Mouse (Mus musculus) liver, embryonic 11.5 days (tissue): Measurements from ENCODE around the gene Smtn. TPM values are rescaled to one million over a fixed set of nuclear protein-coding genes. Genes with fewer than 3 reads are reported as not detected.

Source experiments
- ATAC-seq: fragments of 200-750 bp; cut with Nextera tagmentation; replicated peaks from 2 replicates; pipeline ENCODE4 v1.8.0; 2017; ENCODE audit warnings: moderate number of reproducible peaks, mild to moderate bottlenecking, moderate TSS enrichment, moderate library complexity; ENCODE audit not compliant: low FRiP score
- DNase-seq: peaks from one replicate; pipeline ENCODE4 v3.0.0-alpha.2; 2017; ENCODE audit warnings: low spot score
- H3K27ac ChIP-seq: fragments of 300-500 bp; sonication (generic); 2 replicates; pipeline ENCODE4 v1.5.1; 2014; ENCODE audit warnings: mild to moderate bottlenecking, low read depth, low read length, control low read depth
- H3K27me3 ChIP-seq: fragments of 300-500 bp; sonication (generic); replicated peaks from 2 replicates; pipeline ENCODE4 v1.6.1; 2014; ENCODE audit warnings: low read length, mixed read lengths; ENCODE audit not compliant: control insufficient read depth, insufficient read depth
- H3K36me3 ChIP-seq: fragments of 300-500 bp; sonication (generic); 2 replicates; pipeline ENCODE4 v1.6.1; 2014; ENCODE audit warnings: mild to moderate bottlenecking, low read length, moderate library complexity, mixed read lengths; ENCODE audit not compliant: control insufficient read depth, insufficient read depth
- H3K4me1 ChIP-seq: fragments of 300-500 bp; sonication (generic); replicated peaks from 2 replicates; pipeline ENCODE4 v1.6.1; 2014; ENCODE audit warnings: low read length, mixed read lengths; ENCODE audit not compliant: control insufficient read depth, insufficient read depth
- H3K4me2 ChIP-seq: fragments of 300-500 bp; sonication (generic); 2 replicates; pipeline ENCODE4 v1.6.1; 2014; ENCODE audit warnings: mild to moderate bottlenecking, control low read depth, moderate library complexity
- H3K4me3 ChIP-seq: fragments of 300-500 bp; sonication (generic); 2 replicates; pipeline ENCODE4 v1.5.1; 2014; ENCODE audit warnings: low read depth, low read length, control low read depth
- H3K9ac ChIP-seq: fragments of 300-500 bp; sonication (generic); 2 replicates; pipeline ENCODE4 v1.6.1; 2014; ENCODE audit warnings: low read depth, low read length, control low read depth
- H3K9me3 ChIP-seq: fragments of 300-500 bp; sonication (generic); 2 replicates; pipeline ENCODE4 v1.6.1; 2016; ENCODE audit warnings: low read length, inconsistent platforms, mixed read lengths; ENCODE audit not compliant: control insufficient read depth
- WGBS: fragments of 180-500 bp; shearing (Covaris S2); extraction: QIAGEN DNeasy Blood & Tissue Kit; methylation state at CpG from one replicate; pipeline ENCODE4 v1.1.7; 2014; 5-methylcytosine and 5-hydroxymethylcytosine counted together
- polyA plus RNA-seq: library from polyadenylated mRNA; unstranded; fragments of >200 nt; fragmentation: Nextera tagmentation; extraction: Ambion mirVana; gene quantifications from 2 replicates; pipeline ENCODE4 v1.2.1, GENCODE M21; 2014

Gene Smtn
- polyA plus RNA-seq, 1 experiment from 2014 or later, result 29.3 TPM

DNA sequence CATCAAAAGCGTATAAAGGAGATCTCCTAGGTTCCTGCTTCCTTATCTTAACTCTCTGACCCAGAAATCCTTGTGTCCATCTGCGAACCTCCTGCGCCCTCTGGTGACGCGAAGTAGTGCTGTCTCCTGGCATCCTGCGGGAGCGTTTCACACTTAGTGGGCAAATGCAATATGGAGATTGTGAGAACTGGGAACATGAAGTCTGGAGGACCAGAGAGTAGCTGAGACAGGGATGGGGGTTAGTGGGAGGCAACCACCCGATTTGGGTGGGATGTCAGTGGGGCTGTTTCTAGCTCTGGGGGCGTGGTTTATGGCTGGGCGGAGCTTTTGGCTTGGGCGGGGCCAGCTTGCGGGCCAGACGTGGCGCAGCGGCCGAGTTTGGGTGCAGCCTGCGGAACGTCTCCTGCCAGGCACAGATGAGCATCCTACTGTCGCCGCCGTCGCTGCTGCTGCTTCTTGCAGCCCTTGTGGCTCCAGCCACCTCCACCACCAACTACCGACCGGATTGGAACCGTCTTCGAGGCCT, 25.8 kb downstream of the Smtn start, which contains the start of gene Selenom:
TSS of gene Selenom (plus strand) at position 156 of the 526 bp plus-strand sequence.
- 1% methylated on average over 26 of the region's 26 CpGs for WGBS
- H3K4me1 ChIP-seq, result peaks cover 11% of the 10 kb centered on the region
- peaks cover 28% of the 10 kb centered on the region for H3K27me3 ChIP-seq
- H3K4me2 ChIP-seq, result peak within 1 kb of the TSS; percentile 84
- H3K9ac ChIP-seq, result peak within 1 kb of the TSS; percentile 44
- peak; percentile 86 for DNase-seq
- no peaks in the 10 kb centered on the region for H3K36me3 ChIP-seq
- no peaks in the 10 kb centered on the region for H3K9me3 ChIP-seq
- peak within 1 kb of the TSS; percentile 55 for H3K4me3 ChIP-seq
- no peak within 1 kb of the TSS for H3K27ac ChIP-seq
- ATAC-seq, result peak; percentile 76

DNA sequence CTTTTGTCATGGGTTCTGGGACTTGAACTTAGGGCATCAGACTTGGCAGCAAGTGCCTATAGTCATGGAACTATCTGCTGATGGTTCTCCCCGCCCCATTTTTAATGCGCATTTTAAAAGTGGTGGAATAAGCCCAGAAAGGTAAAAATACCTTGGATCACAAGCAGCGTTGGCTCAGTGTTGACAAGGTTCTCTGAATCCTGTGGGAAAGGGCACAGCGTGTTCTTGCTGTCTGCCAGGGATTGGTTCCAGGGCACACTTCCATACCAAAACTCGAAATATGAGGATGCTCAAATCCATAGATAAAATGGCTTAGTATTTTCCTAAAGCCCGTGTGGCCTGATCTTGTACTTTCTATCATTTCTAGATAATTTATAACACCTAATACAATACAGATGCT, 27.1 kb downstream of the Smtn start:
- DNase-seq (no peak), ATAC-seq (no peak)
- Histone ChIP-seq H3K27ac (no peak overlapping the region), H3K4me1 (peaks cover 11% of the 10 kb centered on the region), H3K9ac (no peak overlapping the region), H3K36me3 (no peaks in the 10 kb centered on the region), H3K27me3 (peaks cover 27% of the 10 kb centered on the region), H3K4me2 (no peak overlapping the region), H3K9me3 (no peaks in the 10 kb centered on the region), H3K4me3 (no peak overlapping the region)
- WGBS, result 80% methylated on average over 6 of the region's 6 CpGs

DNA sequence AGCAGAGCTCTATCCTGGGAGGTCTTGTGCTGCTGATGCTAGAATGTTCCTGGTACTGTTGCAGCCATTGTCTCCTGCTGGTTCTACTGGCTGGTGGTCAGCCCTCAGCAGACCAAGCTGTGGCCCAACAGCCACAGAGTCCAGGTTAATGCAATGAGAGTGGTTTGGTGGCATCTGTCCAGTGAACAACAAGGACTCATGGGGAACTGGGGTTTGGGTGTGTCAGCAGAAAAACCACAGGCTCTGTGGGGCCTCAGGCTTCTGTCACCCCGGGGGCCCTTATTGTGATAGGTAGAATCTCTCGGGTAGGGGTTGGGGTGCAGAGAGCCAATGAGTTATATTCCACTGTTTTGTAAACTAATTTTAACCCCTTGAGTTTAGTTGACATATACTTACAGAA, 30.1 kb downstream of the Smtn start:
- Histone ChIP-seq H3K4me3 (no peak overlapping the region), H3K9me3 (no peaks in the 10 kb centered on the region), H3K36me3 (no peaks in the 10 kb centered on the region), H3K27me3 (peaks cover 2% of the 10 kb centered on the region; the same call in 1 of the 2 replicates), H3K9ac (no peak overlapping the region), H3K4me1 (peaks cover 4% of the 10 kb centered on the region; the same call in 1 of the 2 replicates), H3K4me2 (no peak overlapping the region), H3K27ac (no peak overlapping the region)
- WGBS, result 47% methylated on average over 2 of the region's 2 CpGs
- DNase-seq (no peak), ATAC-seq (no peak)

- no peak overlapping the region for H3K27ac ChIP-seq
- peaks cover 4% of the 10 kb centered on the region; the same call in 1 of the 2 replicates for H3K4me1 ChIP-seq
- ATAC-seq, result no peak
Observed at GRCm38 (mm10) chr11:3509181-3510085, 31.0 kb downstream of the Smtn start.

DNA sequence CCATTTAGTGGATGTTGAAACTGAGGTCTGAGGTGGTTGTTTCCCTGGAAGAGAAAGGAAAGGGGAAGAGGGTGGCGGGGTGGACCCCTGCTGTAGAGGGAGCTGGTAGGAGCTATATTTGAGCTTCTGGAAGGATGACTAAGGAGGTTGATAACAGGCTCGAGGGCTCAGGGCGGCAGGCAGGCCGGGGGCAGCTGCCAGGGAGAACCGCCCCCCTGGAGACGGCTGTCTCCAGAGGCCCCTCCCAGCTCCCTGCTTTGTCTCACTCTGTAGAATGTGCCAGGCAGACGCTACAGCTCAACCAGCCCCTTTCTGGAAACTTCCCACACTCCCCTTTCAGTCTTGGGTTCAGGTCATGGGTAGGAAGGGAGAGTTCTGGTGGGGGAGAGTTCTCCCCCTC, 32.2 kb downstream of the Smtn start:
- Histone ChIP-seq H3K27ac (no peak overlapping the region), H3K4me1 (no peaks in the 10 kb centered on the region; the same call in 1 of the 2 replicates), H3K9ac (no peak overlapping the region), H3K4me2 (no peak overlapping the region), H3K36me3 (no peaks in the 10 kb centered on the region), H3K4me3 (no peak overlapping the region), H3K9me3 (no peaks in the 10 kb centered on the region), H3K27me3 (no peaks in the 10 kb centered on the region)
- DNase-seq (no peak), ATAC-seq (no peak; the same call in 1 of the 2 replicates)
- 18% methylated on average over 7 of the region's 7 CpGs for WGBS

More at GRCm38 (mm10) chr11:3509181-3510085, 31.0 kb downstream of the Smtn start:
- 71% methylated on average over 8 of the region's 8 CpGs for WGBS
- Histone ChIP-seq H3K4me3 (no peak overlapping the region), H3K36me3 (no peaks in the 10 kb centered on the region), H3K9ac (no peak overlapping the region), H3K27me3 (no peaks in the 10 kb centered on the region), H3K9me3 (no peaks in the 10 kb centered on the region), H3K4me2 (no peak overlapping the region)
- no peak for DNase-seq

- WGBS, result 64% methylated on average over 11 of the region's 11 CpGs
- Histone ChIP-seq H3K4me3 (no peak overlapping the region), H3K36me3 (no peaks in the 10 kb centered on the region), H3K4me2 (no peak overlapping the region), H3K9me3 (no peaks in the 10 kb centered on the region), H3K27me3 (peaks cover 6% of the 10 kb centered on the region; the same call in 1 of the 2 replicates), H3K4me1 (no peaks in the 10 kb centered on the region), H3K27ac (no peak overlapping the region), H3K9ac (no peak overlapping the region)
- ATAC-seq (no peak), DNase-seq (no peak)
Observed at GRCm38 (mm10) chr11:3503755-3504693, 36.4 kb downstream of the Smtn start.

- Histone ChIP-seq H3K36me3 (no peaks in the 10 kb centered on the region), H3K27me3 (peaks cover 6% of the 10 kb centered on the region; the same call in 1 of the 2 replicates), H3K9me3 (no peaks in the 10 kb centered on the region), H3K4me2 (no peak overlapping the region), H3K4me3 (no peak overlapping the region), H3K4me1 (no peaks in the 10 kb centered on the region), H3K9ac (no peak overlapping the region), H3K27ac (no peak overlapping the region)
- ATAC-seq, result no peak
- DNase-seq, result no peak
- WGBS, result 78% methylated on average over 18 of the region's 18 CpGs
Observed at GRCm38 (mm10) chr11:3502459-3503072, 37.8 kb downstream of the Smtn start.

GRCm38 (mm10) chr11:3502057-3502456, 38.4 kb downstream of the Smtn start:
- Histone ChIP-seq H3K9me3 (no peaks in the 10 kb centered on the region), H3K4me3 (no peak overlapping the region), H3K4me2 (no peak overlapping the region), H3K27ac (no peak overlapping the region), H3K4me1 (no peaks in the 10 kb centered on the region), H3K27me3 (peaks cover 6% of the 10 kb centered on the region; the same call in 1 of the 2 replicates), H3K9ac (no peak overlapping the region), H3K36me3 (no peaks in the 10 kb centered on the region)
- no peak for ATAC-seq
- no peak for DNase-seq
- 60% methylated on average over 17 of the region's 17 CpGs for WGBS
